Mouse (Mus musculus): ENCODE results near the gene Asb3.
A peak's percentile ranks its signal among the peaks of the same experiment; 100 is the strongest.

The Asb3 gene

GRCm38 (mm10) chr11:30885171-30885871 is at the start of gene Asb3, which contains the start of gene Gpr75:
TSS of gene Asb3 (plus strand) at chr11:30885416.
TSS of gene Gpr75 (plus strand) at chr11:30885358.
- DNase-seq (ENCODE audit: low spot score in 2 of 2) = peak; percentile 60 to 68

GRCm38 (mm10) chr11:30838793-30839192 is 46.4 kb upstream of the Asb3 start:
- DNase-seq (ENCODE audit: low spot score in 2 of 2) = no peak

- no peak for DNase-seq (ENCODE audit: low spot score in 2 of 2)
Observed at GRCm38 (mm10) chr11:30844355-30844754, 40.9 kb upstream of the Asb3 start.

GRCm38 (mm10) chr11:30872425-30872824 is 12.8 kb upstream of the Asb3 start:
- no peak for DNase-seq (ENCODE audit: low spot score in 2 of 2)

- no peak for DNase-seq (ENCODE audit: low spot score in 2 of 2)
Observed at GRCm38 (mm10) chr11:30888153-30888552, 2.9 kb downstream of the Asb3 start.

GRCm38 (mm10) chr11:30896201-30896600 is 11.0 kb downstream of the Asb3 start:
- no peak for DNase-seq (ENCODE audit: low spot score in 2 of 2)

GRCm38 (mm10) chr11:30899312-30899711 is 14.1 kb downstream of the Asb3 start:
- no peak for DNase-seq (ENCODE audit: low spot score in 2 of 2)

- no peak for DNase-seq (ENCODE audit: low spot score in 2 of 2)
Observed at GRCm38 (mm10) chr11:30912311-30912710, 27.1 kb downstream of the Asb3 start.

GRCm38 (mm10) chr11:30920641-30921040 is 35.4 kb downstream of the Asb3 start:
- DNase-seq (ENCODE audit: low spot score in 2 of 2) = no peak

- no peak for DNase-seq (ENCODE audit: low spot score in 2 of 2)
Observed at GRCm38 (mm10) chr11:30923283-30923682, 38.1 kb downstream of the Asb3 start.

GRCm38 (mm10) chr11:30928079-30928478 is 42.9 kb downstream of the Asb3 start:
- DNase-seq (ENCODE audit: low spot score in 2 of 2) = no peak

GRCm38 (mm10) chr11:30928498-30928897 is 43.3 kb downstream of the Asb3 start:
- no peak for DNase-seq (ENCODE audit: low spot score in 2 of 2)

GRCm38 (mm10) chr11:30943522-30943921 is 58.3 kb downstream of the Asb3 start:
- no peak for DNase-seq (ENCODE audit: low spot score in 2 of 2)

GRCm38 (mm10) chr11:30952829-30953228 is 67.6 kb downstream of the Asb3 start:
- no peak for DNase-seq (ENCODE audit: low spot score in 2 of 2)

GRCm38 (mm10) chr11:30953469-30954154 is 68.4 kb downstream of the Asb3 start:
- DNase-seq (ENCODE audit: low spot score in 2 of 2) = peak; percentile 15 to 30

GRCm38 (mm10) chr11:30954279-30954725 is 69.1 kb downstream of the Asb3 start, which contains the start of gene Erlec1:
TSS of gene Erlec1 (minus strand) at chr11:30954335.
- peak; percentile 88 to 92 for DNase-seq (ENCODE audit: low spot score in 2 of 2)

GRCm38 (mm10) chr11:30985237-30985636 is 100.0 kb downstream of the Asb3 start:
- DNase-seq (ENCODE audit: low spot score in 2 of 2) = no peak

- peak; percentile 79 for DNase-seq (ENCODE audit: low spot score in 2 of 2)
Observed at GRCm38 (mm10) chr11:30985877-30986624, 100.8 kb downstream of the Asb3 start, which contains the start of gene Chac2. TSS of gene Chac2 (minus strand) at chr11:30986350.

GRCm38 (mm10) chr11:30986625-30987017 is 101.4 kb downstream of the Asb3 start:
- no peak for DNase-seq (ENCODE audit: low spot score in 2 of 2)

- DNase-seq (ENCODE audit: low spot score in 2 of 2) = no peak
Observed at GRCm38 (mm10) chr11:30996670-30997069, 111.5 kb downstream of the Asb3 start.

- no peak for DNase-seq (ENCODE audit: low spot score in 2 of 2)
Observed at GRCm38 (mm10) chr11:30998199-30998598, 113.0 kb downstream of the Asb3 start.

- DNase-seq (ENCODE audit: low spot score in 2 of 2) = no peak
Observed at GRCm38 (mm10) chr11:30998704-30999103, 113.5 kb downstream of the Asb3 start.

Data from right cerebral cortex, postnatal 36 days (tissue).